Mouse (Mus musculus) mesoderm, embryonic 11.5 days (tissue): ENCODE measurements around the gene Zbtb8a.
"Not testable (repeated sequence)": the region's sequence is repeated elsewhere in the genome, so short reads cannot be mapped to it uniquely, and the experiment has no call there.

Experiments used
- DNase-seq: peaks from one replicate; pipeline ENCODE4 v3.0.0-alpha.2; 2012; ENCODE audit warnings: low read depth, low spot score

Zbtb8a gene

DNA sequence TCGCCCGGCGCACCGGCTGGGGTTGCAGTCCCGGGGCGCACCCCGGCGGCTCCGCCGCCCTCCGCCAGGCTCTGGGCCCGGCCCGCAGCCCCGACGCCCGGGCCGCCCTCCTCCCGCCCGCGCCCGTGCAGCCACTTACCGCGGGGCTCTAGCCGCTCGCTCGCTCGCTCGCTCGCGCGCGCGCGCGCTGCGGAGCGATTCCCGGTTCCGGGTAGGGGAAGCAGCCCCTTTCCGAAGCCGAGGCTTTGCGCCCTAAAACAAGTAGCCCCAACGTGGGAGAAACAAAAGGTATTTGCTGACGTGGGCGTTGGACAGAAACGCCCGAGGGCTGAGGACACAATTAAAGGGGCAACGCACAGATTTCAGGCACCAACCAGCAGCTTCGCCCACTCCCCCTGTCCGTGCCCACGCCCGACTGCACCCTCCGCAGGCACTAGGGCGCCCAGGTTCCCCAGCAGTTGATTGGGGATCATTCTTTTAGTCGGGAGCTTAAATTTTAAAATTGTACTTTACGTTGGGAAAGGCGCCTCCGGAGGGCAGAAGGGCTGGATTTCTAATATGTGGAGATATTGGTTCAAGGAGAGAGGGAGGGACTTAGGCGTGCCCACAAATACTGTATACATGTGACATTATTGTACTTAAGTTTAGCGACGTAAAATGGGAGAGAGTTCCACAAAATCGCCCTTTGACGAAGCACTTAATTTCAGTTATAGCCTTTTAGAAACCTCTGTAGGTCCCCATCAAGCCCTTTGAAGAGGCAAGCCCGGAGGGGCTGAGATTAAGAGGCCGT lies at the start of gene Zbtb8a:
Gene Zbtb8a (minus strand): TSS at position 516 of the 790 bp plus-strand sequence.
- DNase-seq: peak; percentile 72

DNA sequence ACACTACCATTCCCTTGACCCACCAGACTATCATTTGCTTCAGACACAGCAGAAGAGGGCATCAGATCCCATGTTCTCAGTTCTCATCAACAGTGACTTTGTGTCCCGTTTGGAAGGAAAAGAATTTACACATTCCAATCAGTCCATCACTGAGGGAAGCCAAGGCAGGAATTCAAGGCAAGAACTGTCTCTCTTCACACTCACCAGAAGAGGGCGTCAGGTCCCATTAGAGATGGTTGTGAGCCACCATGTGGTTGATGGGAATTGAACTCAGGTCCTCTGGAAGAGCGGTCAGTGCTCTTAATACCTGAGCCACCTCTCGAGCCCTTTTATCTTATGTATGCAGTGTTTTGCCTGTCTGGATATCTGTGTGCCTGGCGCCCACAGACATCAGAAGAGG lies 40.4 kb upstream of the Zbtb8a start:
- DNase-seq: no peak

DNA sequence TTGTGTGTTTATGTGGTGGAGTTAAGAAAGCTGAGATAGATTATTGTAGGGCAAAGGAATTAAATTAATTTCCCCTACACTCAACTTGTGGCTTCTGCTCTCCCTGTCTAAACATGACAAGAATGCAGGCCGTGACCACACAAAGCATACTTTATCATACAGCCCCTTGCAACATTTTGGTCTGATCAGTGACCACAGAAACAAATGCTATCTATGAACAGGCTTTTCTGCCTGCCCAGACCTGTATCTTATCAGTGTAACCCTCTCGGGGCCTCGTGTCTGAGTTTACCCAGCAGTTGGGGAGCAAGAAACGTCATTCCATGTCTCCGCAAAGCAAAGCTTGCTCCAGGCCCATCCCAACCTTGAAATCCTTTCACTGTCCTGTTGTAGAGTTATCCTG lies 38.6 kb upstream of the Zbtb8a start:
- no peak for DNase-seq

DNA sequence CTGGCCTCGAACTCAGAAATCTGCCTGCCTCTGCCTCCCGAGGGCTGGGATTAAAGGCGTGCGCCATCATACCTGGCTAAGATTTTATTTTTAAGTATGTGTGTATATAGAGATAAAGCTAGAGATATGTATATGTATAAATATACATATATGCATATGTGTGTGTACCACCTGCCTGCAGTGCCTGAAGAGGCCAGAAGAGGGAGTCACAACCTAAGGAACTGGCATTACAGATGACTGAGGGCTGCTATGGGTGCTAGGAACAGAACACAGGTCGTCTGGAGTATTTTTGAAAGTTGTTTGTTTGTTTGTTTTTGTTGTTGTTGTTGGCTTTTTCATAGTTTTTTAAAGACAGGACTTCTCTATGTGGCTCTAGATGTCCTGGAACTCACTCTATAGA lies 38.0 kb upstream of the Zbtb8a start:
- no peak for DNase-seq

DNA sequence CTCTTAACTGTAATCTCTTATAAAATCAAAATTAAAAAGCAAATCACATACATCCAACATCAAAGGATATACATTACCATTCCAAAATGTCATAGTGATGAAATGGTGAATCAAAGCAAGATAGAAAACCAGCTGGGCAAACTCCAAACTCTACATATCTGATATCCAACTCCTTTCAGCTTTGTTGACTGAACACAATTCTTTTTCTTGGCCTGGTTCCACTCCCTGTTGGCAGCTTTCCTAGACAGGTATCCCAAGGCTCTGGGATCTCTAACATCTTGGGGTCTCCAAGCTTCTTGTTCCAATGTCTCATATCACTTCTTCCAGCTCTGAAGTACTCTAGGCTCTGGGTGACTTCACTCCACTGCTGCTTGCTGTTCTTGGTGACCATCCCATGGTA lies 33.1 kb upstream of the Zbtb8a start:
- no peak for DNase-seq

DNA sequence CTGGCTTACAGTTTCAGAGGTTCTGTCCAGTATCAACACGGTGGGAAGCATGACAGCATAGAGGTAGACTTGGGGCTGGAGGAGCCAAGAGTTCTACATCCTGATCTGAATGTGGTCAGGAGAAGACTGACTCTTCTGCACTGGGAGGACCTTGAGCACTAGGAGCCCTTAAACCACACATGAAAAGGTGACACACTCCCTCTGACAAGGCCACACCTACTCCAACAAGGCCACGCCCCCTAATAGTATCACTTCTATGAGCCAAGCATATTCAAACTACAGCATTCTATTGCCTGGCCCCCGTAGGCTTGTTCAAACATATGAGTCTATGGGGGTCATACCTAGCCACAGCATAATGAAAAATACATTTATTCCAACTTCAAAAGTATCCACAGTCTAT lies 32.6 kb upstream of the Zbtb8a start:
- not testable (repeated sequence) for DNase-seq

DNA sequence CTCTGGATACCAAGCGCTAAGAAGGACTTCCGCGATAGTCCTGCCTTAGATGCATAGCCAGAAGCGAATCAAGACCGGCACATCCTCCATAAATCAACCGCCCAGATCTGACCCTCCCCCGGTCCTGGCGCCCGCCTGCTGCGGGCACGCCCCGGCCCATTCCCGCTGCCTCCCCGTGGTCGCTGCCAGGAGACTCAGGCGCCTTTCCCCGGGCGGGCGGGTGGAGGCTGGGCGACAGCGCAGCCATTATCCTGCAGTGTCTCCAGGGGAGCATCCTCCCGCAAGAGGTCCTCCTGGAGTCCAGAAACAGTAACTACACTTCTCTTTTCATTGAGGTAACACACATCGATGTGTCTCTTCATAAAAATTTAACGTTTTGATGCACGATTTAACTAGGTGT lies 28.5 kb upstream of the Zbtb8a start:
- peak; percentile 73 for DNase-seq

DNA sequence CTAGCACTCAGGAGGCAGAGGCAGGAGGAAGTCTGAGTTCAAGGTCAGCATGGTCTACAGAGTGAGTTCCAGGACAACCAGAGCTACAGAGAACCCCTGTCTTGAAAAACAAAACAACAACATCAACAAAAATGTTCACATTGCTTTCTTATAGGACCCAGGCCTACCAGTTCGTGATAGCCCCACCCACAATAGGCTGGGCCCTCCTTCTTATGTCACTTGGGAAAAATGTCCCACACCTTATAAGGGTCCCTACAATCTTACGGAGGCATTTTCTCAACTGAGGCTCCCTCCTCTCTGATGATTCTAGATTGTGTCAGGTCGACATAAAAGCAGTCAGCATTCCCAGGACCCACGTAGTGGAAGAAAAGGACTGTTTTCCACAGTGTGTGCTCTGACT lies 21.9 kb upstream of the Zbtb8a start:
- no peak for DNase-seq

DNA sequence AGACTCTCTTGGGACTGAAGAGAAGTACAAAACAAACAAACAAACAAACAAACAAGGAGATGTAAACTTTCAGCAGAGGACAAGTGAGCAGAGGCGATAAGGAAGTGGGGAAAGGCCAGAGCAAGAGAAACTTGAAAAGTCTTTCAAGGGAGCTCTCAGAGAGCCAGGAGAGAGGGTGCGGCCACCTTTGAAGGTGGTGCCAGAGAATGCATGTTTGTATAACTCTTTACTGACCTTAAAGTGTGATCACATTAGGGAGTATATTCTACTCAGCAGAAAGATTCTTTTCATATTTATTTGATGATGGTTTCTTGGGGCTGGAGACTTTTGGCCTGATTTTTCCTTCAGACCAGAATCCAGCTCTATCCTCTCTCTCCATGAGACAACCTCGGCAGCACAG lies 19.0 kb upstream of the Zbtb8a start:
- no peak for DNase-seq

DNA sequence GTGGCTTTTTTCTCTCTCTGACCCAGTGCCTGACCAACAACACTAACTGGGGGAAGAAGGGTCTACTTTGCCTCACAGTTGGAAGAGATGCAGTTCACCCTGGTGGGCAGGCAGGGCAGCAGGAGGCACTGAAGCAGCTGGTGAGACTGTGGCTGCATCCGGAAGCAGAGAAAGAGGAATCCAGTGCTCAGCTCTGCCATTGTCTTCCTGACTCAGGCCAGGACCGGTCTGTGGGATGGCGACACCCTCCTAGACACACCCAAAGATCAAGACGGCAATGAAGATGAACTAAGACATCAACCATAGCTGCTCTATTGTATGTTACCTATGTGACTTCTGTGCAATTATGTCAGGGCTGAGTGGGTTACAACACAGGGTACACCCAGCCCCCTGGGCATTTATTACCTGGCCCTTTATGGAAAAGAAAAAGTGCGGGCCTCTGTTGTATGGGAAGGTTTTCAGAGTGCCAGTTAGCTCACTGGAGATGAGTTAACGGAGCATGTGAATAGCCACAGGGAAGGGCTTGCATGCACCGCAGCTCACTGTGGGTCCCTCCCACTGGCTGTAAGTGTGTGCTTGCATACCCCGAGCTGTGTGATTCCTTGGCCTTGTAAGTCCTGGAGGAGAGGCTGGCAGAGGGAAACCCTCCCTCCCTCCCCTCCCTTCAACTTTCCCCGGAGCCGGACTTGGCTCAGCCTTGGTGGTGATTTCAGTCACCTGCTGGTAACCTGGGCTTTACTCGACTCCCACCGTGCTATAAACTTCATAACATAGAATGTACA lies 16.4 kb upstream of the Zbtb8a start:
- no peak for DNase-seq

DNA sequence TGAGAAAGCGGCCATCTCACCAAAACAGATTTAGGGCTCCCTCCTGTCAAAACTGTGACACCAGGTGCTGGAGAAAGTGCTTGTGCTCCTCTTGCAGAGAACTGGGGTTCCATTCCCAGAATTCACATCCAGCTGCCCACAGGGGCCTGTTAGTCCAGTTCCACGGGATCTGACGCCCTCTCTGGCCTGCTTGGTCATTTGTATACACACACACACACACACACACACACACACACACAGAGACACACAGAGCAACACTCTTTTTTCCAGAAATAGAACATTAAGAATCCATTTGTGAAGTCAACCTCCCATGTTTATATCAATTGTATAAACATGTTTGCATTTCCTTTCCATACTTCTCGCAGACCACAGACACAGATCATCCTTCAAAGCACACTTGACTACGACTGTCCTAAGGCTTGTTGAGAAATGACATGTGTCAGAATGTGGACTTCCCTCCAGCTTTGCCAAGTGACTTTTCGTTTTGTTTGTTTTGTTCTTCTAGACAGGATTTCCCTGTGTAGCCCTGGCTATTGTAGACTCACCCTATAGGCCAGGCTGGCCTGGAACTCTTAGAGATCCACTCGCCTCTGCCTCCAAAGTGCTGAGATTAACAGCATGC lies 13.1 kb upstream of the Zbtb8a start:
- DNase-seq: no peak

DNA sequence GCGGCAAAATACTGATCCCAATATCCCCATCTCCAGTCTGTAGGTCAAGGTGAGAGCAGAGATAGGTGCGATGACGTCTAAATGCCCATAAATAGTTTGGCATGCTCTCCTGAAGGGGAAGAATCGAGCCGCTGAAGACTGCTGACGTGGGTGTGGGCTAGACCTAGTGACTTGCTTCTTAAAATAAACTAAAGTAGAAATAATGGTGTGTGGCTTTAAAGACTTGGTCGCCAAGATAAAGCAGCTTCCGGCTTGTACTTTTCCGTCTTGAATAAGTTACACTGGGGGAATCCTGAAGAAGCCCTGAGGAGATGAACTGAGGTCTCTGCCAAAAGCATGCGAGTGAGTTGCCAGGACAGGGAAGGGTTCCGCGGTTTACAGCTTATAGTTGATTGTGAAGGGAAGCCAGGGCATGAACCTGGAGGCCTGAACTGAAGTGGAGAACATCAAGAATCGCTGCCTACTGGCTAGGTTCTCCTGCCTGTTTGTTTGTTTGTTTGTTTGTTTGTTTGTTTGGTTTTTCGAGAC lies 12.4 kb upstream of the Zbtb8a start:
- DNase-seq: no peak

DNA sequence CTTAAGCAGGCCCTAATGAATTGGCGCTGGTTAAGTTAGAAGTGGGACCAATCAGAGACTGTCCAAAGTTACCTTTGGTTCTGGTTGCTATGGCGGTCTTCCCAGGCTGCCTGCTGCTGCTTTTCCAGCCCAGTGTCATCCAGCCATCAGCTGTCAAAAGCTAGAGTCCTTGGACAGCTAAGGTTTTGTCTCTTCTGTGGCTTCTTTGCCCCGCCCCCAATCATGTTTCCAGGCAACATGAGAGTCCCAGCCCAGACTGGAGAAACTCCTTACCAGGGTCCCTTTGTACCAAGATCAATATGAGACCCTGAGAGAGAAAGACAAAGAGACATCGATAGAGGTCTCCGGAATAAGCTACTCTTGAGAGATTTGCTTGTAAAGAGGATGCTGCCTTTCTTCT lies 10.5 kb upstream of the Zbtb8a start:
- DNase-seq: no peak

DNA sequence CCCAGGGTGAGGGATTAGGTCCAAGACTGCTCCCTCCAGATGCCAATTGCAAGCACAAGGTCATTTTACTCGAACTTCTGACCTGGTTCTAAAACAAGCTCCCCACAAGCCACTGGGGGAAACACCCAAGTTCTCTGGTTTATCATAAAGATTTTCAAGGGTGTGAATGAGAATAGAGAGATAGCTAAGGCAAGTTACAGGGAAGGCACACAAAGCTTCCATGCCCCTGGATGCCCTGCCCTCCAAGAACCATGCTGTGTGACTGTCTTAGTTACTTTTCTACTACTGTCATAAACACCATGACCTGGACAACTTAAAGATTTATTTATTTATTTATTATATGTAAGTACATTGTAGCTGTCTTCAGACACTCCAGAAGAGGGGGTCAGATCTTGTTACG lies 9.1 kb upstream of the Zbtb8a start:
- no peak for DNase-seq

DNA sequence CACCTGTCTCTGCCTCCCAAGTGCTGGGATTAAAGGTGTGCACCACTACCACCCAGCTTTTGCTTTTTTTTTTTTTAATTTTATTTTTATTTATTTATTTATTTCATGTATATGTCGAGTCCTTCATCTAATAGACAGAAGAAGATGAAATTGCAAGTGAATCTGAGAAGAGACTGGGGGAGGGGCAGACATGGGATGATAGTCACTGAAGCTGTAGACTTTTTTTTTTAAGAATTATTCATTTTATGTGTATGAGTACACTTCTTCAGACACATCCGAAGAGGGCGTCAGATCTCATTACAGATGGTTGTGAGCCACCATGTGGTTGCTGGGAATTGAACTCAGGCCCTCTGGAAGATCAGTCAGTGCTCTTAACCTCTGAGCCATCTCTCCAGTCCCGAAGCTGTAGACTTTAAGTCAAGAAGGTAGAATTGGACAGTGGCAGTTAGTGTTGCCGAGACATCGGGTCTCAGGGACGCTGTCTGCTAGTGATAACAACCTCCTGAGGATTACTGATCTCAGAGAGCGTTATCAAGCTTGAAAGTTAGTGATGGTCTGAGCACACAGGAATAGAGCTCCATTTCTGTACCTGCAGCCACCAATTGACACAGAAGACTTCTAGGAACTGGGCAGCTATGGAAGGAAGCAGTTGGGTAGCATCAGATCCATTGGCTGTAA lies 8.5 kb upstream of the Zbtb8a start:
- no peak for DNase-seq

DNA sequence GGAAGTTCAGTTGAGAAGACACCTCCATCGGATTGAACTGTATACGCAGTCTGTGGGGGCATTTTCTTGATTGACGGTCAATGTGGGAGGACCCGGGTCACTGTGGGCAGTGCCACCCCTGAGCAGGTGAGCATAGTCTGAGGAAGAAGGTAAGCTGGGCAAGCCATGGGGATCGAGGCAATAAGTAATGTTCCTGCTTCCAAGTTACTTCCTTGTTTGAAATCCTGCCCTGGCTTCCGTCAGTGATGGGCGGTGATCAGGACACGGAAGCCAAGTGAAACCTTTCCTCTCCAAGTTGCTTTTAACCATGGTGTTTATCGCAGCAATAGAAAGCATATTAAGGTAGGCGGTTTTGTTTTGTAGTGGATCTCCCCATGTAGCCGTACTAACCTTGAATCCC lies 7.8 kb upstream of the Zbtb8a start:
- no peak for DNase-seq

DNA sequence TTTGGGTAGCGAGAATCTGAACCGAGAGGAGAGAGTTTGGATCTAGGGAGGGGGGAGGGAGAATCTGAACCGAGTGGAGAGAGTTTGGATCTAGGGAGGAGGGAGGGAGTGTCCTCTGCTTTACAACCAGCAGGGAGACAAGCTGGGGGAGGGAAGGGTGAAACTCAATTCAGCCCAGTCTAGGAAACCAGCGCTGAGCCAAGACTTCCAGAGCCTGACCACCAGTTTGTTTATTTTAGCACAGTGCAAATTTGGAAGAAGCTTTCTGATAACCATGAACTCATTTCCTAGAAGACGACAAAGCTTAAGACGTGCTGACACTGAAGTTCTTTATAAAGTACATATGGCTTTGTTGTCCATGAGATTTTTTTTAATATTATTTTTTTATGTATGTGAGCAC lies 6.5 kb upstream of the Zbtb8a start:
- DNase-seq: no peak

DNA sequence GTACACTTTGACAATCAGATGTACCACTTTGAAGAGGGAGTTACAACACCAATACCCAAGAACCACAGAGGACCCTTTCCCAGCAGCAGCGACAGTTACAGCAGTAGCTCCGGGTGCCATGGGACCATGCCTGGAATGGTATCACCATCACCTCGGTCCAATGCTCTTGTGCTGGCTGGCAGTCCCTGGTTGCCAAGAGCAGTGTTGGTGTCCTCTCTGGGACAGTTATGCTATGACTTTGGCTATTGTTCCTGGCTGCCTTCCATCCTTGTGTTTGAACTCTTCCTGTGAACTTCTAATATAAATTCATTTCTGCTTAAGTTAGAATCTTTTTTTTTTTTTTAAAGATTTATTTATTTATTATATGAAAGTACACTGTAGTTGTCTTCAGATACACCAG lies 5.7 kb upstream of the Zbtb8a start:
- DNase-seq: no peak

DNA sequence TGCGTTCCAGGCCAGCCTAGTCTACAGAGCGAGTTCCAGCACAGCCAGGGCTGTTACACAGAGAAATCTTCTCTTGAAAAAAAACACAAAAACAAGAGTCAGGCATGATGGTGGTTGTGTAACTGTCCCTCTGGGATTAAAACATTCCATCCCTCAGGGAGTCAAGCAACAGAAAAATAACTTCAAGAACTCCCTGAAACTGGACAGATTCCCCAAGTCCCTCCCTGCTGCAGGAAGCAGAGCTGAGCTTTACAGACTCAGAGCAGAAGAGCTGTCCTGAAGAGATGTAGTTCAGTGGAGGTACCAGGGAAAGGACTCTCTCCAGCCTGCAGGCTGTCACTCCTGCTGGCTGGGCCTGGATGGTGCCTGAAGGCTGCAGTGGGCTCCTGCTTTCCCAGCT lies 4.6 kb upstream of the Zbtb8a start:
- no peak for DNase-seq

DNA sequence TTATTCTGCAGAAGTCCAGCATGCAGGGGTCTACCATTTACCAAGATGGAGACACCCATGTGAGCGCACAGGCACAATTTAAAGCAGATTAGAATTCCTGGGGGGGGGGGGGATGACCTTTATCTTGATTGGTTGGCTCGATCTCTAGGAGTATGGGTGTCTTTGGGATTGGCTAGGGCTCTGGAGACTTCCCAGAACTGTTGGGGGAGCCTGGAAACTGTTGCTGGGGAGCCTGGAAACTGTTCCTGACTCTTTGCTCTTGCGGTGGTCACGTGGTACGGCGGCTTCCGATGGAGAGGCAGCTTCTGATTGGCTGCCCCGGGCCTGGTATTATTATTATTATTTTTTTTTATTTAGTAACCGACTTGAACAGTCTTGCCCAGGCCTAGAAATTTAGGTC lies 4.1 kb upstream of the Zbtb8a start:
- no peak for DNase-seq

DNA sequence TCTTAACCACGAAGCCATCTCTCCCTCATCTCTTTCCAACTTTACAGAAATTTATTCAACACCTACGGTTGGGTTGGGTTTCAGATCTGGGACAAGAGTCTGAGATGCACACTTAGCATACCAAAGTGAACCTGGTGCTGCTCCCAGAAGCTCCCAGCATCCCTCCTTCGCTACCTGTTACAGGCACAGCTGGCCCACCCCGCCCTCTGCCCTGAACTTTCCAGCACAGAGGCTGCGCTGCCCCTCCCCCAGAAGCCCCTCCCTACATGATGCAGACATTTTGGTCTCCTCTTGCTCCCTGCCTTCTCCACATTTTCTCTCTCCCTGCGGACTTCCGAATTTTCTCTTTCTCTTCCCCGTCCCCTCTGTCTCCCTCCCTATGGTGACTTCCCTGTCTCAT lies 3.2 kb upstream of the Zbtb8a start:
- no peak for DNase-seq

DNA sequence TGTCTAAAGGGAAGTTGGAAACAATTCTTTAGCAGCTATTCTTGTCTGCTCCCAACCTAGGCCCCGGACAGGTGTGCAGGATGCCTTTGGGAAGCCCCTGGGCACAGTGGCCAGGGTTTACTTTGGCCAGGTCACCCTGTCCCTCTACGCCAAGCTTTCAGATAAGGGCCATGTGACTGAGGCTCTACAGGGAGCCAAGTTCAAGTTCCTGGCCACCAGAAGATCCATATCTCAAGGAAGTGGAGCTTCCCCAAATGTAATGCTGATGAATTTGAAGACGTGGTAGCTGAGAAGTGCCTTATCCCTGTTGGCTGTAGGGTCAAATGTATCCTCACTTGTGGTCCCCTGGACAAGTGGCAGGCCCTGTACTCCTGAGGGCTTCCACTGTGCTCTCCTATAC lies 1.9 kb upstream of the Zbtb8a start:
- DNase-seq: no peak
